Mouse (Mus musculus): ENCODE measurements around the gene Cytip. TPM values are rescaled to one million over a fixed set of nuclear protein-coding genes. Genes with fewer than 3 reads are reported as not detected.

Gene Cytip
- polyA plus RNA-seq, 1 experiment from 2014 or later = 11.5 TPM

- TF ChIP-seq CTCF (IDR thresholded peaks at IDR 0.05) = no peak
- DNase-seq (ENCODE audit: low read depth, low spot score) (no peak), ATAC-seq (no peak)
- POLR2A ChIA-PET = no interaction called here
- no peaks in the 10 kb centered on the region for H3K27me3 ChIP-seq
- CTCF ChIA-PET = interaction anchor here (4.1 kb wide), 1 partner anchor 12 kb away, joined by 18 read pairs; no protein-coding TSS in a partner anchor
- in situ Hi-C loops (cut with MboI; ENCODE audit: low pct_unique_long_range_greater_than_20kb) = no loop called here
These were observed 31.7 kb downstream of the Cytip start for GRCm38 (mm10) chr2:58163457-58164181.

DNA sequence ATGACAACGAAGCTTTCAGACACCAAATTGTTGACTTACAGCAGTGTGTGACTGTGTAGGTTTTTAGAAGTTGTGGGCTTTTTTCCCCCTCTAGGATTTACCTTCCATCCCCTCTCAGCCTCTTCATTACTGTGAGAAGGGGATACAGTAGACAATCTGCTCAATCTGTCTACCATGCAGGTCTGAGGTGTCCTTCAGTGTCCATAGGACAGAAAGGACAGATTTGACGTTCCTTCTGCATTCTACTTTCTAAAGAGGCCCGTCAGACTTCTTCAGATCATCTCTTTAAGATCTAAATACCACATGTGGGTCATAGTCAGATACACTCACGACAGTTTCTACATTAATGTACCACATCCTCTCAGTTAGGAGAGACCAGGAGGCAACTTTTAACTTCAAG is 33.5 kb downstream of the Cytip start:
- no peak for TF ChIP-seq CTCF (IDR thresholded peaks at IDR 0.05)
- ATAC-seq = no peak
- POLR2A ChIA-PET = no interaction called here
- in situ Hi-C loops (cut with MboI; ENCODE audit: low pct_unique_long_range_greater_than_20kb) = no loop called here
- no peaks in the 10 kb centered on the region for H3K27me3 ChIP-seq
- no peak for DNase-seq (ENCODE audit: low read depth, low spot score)
- CTCF ChIA-PET = interaction anchor here (1.0 to 1.4 kb wide), 3 partner anchors 12 to 33 kb away, joined by 3 to 4 read pairs (median 3); partner anchors contain the start of gene Cytip

DNA sequence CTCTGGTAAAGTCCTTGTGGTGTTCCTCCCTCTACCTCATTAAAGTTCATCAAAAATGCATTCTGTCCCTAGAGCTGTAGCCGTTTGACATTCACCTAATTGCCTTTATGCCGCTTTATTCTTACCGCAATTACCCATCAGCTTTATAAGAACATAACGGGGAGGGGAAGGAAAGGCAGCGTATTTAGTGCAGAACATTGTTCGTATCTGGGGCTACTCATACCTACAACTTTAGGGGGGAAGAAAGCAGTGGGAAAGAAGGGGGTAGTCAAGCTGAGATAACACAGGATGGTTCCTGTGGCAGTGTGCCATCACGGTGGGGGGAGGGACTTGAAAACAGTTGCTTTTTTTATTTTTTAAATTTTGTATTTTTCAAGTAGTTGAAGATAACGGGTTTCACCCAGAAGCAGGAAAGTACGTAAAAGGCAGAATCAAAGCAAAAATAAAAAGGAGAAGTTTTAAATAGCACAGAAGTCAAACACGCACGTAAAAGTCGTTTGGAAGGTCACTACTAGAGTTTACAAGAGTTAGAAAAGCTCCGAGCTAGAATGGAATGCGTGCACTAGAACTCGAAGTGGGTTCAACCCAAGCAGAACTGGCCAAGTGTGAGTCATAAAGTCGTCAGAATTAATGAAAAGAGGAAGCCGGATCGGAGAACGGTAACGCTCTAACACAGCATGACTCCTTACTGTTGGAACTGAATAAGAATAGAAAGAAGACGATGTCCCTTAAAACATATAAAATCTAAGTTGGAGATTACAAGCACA is 34.6 kb downstream of the Cytip start:
- ATAC-seq (peak; percentile 99), DNase-seq (ENCODE audit: low read depth, low spot score) (peak; percentile 41)
- in situ Hi-C loops (cut with MboI; ENCODE audit: low pct_unique_long_range_greater_than_20kb) = no loop called here
- no peak for TF ChIP-seq CTCF (IDR thresholded peaks at IDR 0.05)
- CTCF ChIA-PET = interaction anchor here (0.6 to 1.4 kb wide), 4 partner anchors 12 to 315 kb away, joined by 3 to 4 read pairs (median 3); partner anchors contain the start of gene Cytip
- no peaks in the 10 kb centered on the region for H3K27me3 ChIP-seq
- POLR2A ChIA-PET = no interaction called here

- ChIA-PET POLR2A (no interaction called here), CTCF (no interaction called here)
- no peak for ATAC-seq
- in situ Hi-C loops (cut with MboI; ENCODE audit: low pct_unique_long_range_greater_than_20kb) = loop anchor here (5.0 kb wide), 1 partner anchor 32 kb away; no protein-coding TSS in a partner anchor
- H3K27me3 ChIP-seq = no peaks in the 10 kb centered on the region
- no peak for TF ChIP-seq CTCF (IDR thresholded peaks at IDR 0.05)
- no peak for DNase-seq (ENCODE audit: low read depth, low spot score)
These were observed 35.5 kb downstream of the Cytip start for GRCm38 (mm10) chr2:58159880-58160279.

DNA sequence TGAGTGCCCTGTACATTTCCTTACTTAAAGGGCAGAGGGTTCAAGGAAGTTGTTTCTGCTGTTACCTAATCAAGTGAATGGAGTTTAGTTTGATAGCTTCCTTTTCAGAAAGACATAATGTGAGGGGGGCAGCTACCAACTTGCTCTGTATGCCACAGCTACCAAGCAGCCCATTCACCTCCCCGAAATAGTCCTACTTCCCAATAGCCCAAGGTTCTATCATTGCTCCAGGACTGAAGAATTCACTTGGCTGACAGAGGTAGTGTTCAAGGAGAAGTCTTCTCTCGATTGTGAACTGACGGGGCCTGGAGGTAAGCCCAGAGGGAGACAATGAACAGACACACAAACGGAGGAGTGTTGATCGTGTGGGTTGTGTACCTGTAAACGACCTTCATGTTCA is 36.2 kb downstream of the Cytip start:
- CTCF ChIA-PET = interaction anchor here (0.7 to 1.1 kb wide), 2 partner anchors 7 to 19 kb away, joined by 3 read pairs; no protein-coding TSS in a partner anchor
- ATAC-seq = no peak
- POLR2A ChIA-PET = no interaction called here
- DNase-seq (ENCODE audit: low read depth, low spot score) = no peak
- no peak for TF ChIP-seq CTCF (IDR thresholded peaks at IDR 0.05)
- in situ Hi-C loops (cut with MboI; ENCODE audit: low pct_unique_long_range_greater_than_20kb) = loop anchor here (5.0 kb wide), 1 partner anchor 33 kb away; no protein-coding TSS in a partner anchor
- H3K27me3 ChIP-seq = no peaks in the 10 kb centered on the region

GRCm38 (mm10) chr2:58158539-58158938 is 36.8 kb downstream of the Cytip start:
- POLR2A ChIA-PET = no interaction called here
- TF ChIP-seq CTCF (IDR thresholded peaks at IDR 0.05) = no peak
- no peak for DNase-seq (ENCODE audit: low read depth, low spot score)
- CTCF ChIA-PET = interaction anchor here (1.1 kb wide), 1 partner anchor 8 kb away, joined by 3 read pairs; no protein-coding TSS in a partner anchor
- in situ Hi-C loops (cut with MboI; ENCODE audit: low pct_unique_long_range_greater_than_20kb) = loop anchor here (5.0 kb wide), 1 partner anchor 34 kb away; no protein-coding TSS in a partner anchor
- H3K27me3 ChIP-seq = no peaks in the 10 kb centered on the region
- no peak for ATAC-seq

DNA sequence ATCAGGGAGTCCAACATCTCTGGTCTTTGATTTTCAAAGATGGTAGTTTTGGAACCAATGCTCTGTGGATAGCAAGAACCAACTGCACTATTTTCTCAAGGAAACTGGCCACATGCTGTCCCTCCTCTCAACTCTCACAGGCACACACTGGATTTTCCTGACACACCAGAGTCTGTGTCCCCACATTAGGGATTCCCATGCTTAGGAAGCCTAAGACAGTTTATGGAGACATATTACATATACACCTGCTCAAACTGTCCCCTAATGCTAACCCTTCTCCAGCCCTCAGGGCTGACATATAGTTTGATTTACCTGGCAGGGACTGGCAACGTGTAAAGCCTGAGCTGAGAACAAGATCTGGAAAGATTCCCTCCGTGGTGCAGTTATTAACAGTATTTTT is 37.2 kb downstream of the Cytip start:
- TF ChIP-seq CTCF (IDR thresholded peaks at IDR 0.05) = no peak
- CTCF ChIA-PET = interaction anchor here (1.1 kb wide), 1 partner anchor 8 kb away, joined by 3 read pairs; no protein-coding TSS in a partner anchor
- POLR2A ChIA-PET = no interaction called here
- ATAC-seq (no peak), DNase-seq (ENCODE audit: low read depth, low spot score) (no peak)
- H3K27me3 ChIP-seq = no peaks in the 10 kb centered on the region
- in situ Hi-C loops (cut with MboI; ENCODE audit: low pct_unique_long_range_greater_than_20kb) = loop anchor here (5.0 kb wide), 1 partner anchor 34 kb away; no protein-coding TSS in a partner anchor

- DNase-seq (ENCODE audit: low read depth, low spot score) (no peak), ATAC-seq (no peak)
- H3K27me3 ChIP-seq = no peaks in the 10 kb centered on the region
- ChIA-PET CTCF (no interaction called here), POLR2A (no interaction called here)
- TF ChIP-seq CTCF (IDR thresholded peaks at IDR 0.05) = no peak
- in situ Hi-C loops (cut with MboI; ENCODE audit: low pct_unique_long_range_greater_than_20kb) = loop anchor here (5.0 kb wide), 1 partner anchor 35 kb away; no protein-coding TSS in a partner anchor
These were observed 37.9 kb downstream of the Cytip start for GRCm38 (mm10) chr2:58157466-58157865.

DNA sequence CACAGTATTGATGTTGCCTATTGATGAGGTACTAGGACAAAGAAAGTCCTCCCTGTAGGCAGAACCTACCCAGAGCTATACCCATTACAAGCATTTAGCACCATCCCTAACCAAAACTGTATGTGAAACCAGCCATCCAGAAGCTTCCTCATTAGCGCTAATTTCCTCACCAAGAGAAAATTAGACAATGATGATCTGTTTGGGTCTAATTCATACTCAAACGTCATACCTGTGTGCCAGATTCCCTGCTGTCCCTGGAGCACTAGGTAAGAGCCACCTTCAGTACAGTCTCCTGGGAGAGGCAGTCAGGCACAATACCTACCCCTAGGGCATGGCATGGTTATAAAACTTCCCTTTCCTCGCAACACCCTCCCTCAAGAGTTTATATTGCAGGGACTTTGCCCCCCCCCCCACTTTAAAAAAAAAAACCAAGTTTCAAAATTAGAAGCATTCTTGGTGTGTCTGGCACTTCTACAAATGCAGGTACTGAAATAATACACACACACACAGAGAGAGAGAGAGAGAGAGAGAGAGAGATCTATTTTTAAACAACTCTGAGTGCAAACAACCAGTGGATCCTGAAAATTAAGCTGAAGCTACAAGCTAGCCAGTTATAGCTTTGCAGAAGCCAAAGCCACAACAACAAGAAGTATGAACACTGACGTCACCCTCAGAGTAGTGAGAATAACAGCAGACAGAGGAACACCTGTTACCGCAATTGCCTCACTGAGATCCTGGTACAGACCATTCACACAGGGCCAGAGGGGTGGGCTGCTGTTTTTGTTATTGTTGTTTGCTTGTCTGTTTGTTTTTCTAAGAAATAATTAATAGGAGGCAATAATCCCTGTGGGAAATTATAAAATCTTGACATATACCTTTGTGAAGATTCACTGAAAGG is 38.6 kb downstream of the Cytip start:
- no peak for TF ChIP-seq CTCF (IDR thresholded peaks at IDR 0.05)
- POLR2A ChIA-PET = no interaction called here
- ATAC-seq = no peak
- in situ Hi-C loops (cut with MboI; ENCODE audit: low pct_unique_long_range_greater_than_20kb) = loop anchor here (5.0 kb wide), 1 partner anchor 36 kb away; no protein-coding TSS in a partner anchor
- CTCF ChIA-PET = interaction anchor here (3.9 kb wide), 1 partner anchor 16 kb away, joined by 12 read pairs; no protein-coding TSS in a partner anchor
- no peaks in the 10 kb centered on the region for H3K27me3 ChIP-seq
- DNase-seq (ENCODE audit: low read depth, low spot score) = no peak

DNA sequence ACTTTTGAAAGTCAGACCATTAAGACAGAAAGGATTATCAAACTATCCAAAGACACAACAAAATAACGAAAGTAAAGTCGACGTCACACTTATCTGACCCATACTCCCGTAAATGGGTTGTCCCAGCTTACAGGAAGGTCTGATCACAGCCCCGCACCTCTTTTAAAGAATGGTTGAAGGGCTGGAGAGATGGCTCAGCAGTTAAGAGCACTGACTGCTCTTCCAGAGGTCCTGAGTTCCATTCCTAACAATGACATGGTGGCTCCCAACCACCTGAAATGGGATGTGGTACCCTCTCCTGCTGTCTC is 39.3 kb downstream of the Cytip start:
- POLR2A ChIA-PET = no interaction called here
- ATAC-seq (no peak), DNase-seq (ENCODE audit: low read depth, low spot score) (no peak)
- in situ Hi-C loops (cut with MboI; ENCODE audit: low pct_unique_long_range_greater_than_20kb) = loop anchor here (5.0 kb wide), 1 partner anchor 36 kb away; no protein-coding TSS in a partner anchor
- no peak for TF ChIP-seq CTCF (IDR thresholded peaks at IDR 0.05)
- no peaks in the 10 kb centered on the region for H3K27me3 ChIP-seq
- CTCF ChIA-PET = interaction anchor here (3.9 kb wide), 1 partner anchor 16 kb away, joined by 12 read pairs; no protein-coding TSS in a partner anchor
